Mouse (Mus musculus): ENCODE results near the gene Inpp4b.

GRCm38 (mm10) chr8:81854543-81854942, 512.2 kb downstream of the Inpp4b start:
- no peak for TF ChIP-seq CTCF (IDR thresholded peaks at IDR 0.05; ENCODE audit: extremely low read depth, insufficient read length, insufficient replicate concordance, low read depth, low read length)
- TF ChIP-seq POLR2A (IDR thresholded peaks at IDR 0.05; ENCODE audit: low read depth, low read length): no peak

Data from small intestine, adult 2 months (tissue).